Mouse (Mus musculus) myocyte (in vitro differentiated cells): ENCODE measurements around the gene G6pc3. TPM values are rescaled to one million over a fixed set of nuclear protein-coding genes. Genes with fewer than 3 reads are reported as not detected.

Source experiments
- H3K27me3 ChIP-seq: one replicate; pipeline ENCODE4 v1.6.1; 2011; ENCODE audit not compliant: control insufficient read depth, insufficient read depth, insufficient read length
- H3K36me3 ChIP-seq: one replicate; pipeline ENCODE4 v1.6.1; 2011; ENCODE audit not compliant: control insufficient read depth, insufficient read depth
- H3K4me2 ChIP-seq: one replicate; pipeline ENCODE4 v1.6.1; 2011; ENCODE audit warnings: low read depth, control low read depth
- H3K4me3 ChIP-seq: one replicate; pipeline ENCODE4 v1.5.1; 2011; ENCODE audit warnings: mild to moderate bottlenecking, control low read depth, moderate library complexity
- H3K79me2 ChIP-seq: one replicate; pipeline ENCODE4 v1.6.1; 2011; ENCODE audit not compliant: control insufficient read depth, insufficient read depth
- H3ac ChIP-seq: one replicate; pipeline ENCODE4 v1.6.1; 2011; ENCODE audit not compliant: control insufficient read depth, insufficient read length
- CEBPB ChIP-seq: IDR thresholded peaks from 2 replicates; pipeline ENCODE4 v1.6.1; 2011; ENCODE audit warnings: mild to moderate bottlenecking, moderate library complexity; ENCODE audit not compliant: poor library complexity, insufficient read depth, severe bottlenecking
- E2F4 ChIP-seq: IDR thresholded peaks from one replicate; pipeline ENCODE4 v1.6.1; 2011; ENCODE audit warnings: mild to moderate bottlenecking, control low read depth, moderate library complexity; ENCODE audit not compliant: insufficient read depth
- MAX ChIP-seq: IDR thresholded peaks from one replicate; pipeline ENCODE4 v1.6.1; 2011; ENCODE audit warnings: low read depth, mild to moderate bottlenecking, control low read depth
- MYOD1 ChIP-seq, 3 experiments: IDR thresholded peaks; one replicate each; pipeline ENCODE4 v1.6.1; 2011; ENCODE audit warnings: control low read depth in 2 of 3, low read depth in 2 of 3, mild to moderate bottlenecking in 2 of 3, moderate library complexity in 1 of 3; ENCODE audit not compliant: insufficient read length in 2 of 3, control insufficient read depth in 1 of 3
- MYOG ChIP-seq, 3 experiments: IDR thresholded peaks; one replicate each; pipeline ENCODE4 v1.6.1; 2011; ENCODE audit warnings: control low read depth in 2 of 3, low read depth in 2 of 3, mild to moderate bottlenecking in 2 of 3; ENCODE audit not compliant: insufficient read length in 2 of 3, control insufficient read depth in 1 of 3, insufficient read depth in 1 of 3
- POLR2A ChIP-seq: IDR thresholded peaks from one replicate; pipeline ENCODE4 v1.6.1; 2011; ENCODE audit warnings: low read depth, mild to moderate bottlenecking, control low read depth, moderate library complexity; ENCODE audit not compliant: insufficient read length
- POLR2AphosphoS2 ChIP-seq: IDR thresholded peaks from one replicate; pipeline ENCODE4 v1.6.1; 2011; ENCODE audit warnings: low read depth, control low read depth; ENCODE audit not compliant: insufficient read length
- REST ChIP-seq: IDR thresholded peaks from one replicate; pipeline ENCODE4 v1.6.1; 2011; ENCODE audit warnings: mild to moderate bottlenecking, control low read depth, moderate library complexity; ENCODE audit not compliant: insufficient read depth, insufficient read length
- SRF ChIP-seq: IDR thresholded peaks from one replicate; pipeline ENCODE4 v1.6.1; 2011; ENCODE audit warnings: low read depth; ENCODE audit not compliant: control insufficient read depth, insufficient read length
- TCF12 ChIP-seq: IDR thresholded peaks from one replicate; pipeline ENCODE4 v1.6.1; 2011; ENCODE audit warnings: mild to moderate bottlenecking, control low read depth; ENCODE audit not compliant: poor library complexity, insufficient read depth, severe bottlenecking
- TCF3 ChIP-seq: IDR thresholded peaks from one replicate; pipeline ENCODE4 v1.6.1; 2011; ENCODE audit warnings: low read depth, control low read depth; ENCODE audit not compliant: insufficient read length
- USF1 ChIP-seq: IDR thresholded peaks from one replicate; pipeline ENCODE4 v1.6.1; 2011; ENCODE audit warnings: low read depth, mild to moderate bottlenecking, control low read depth, moderate library complexity
- polyA plus RNA-seq: library from polyadenylated mRNA; unstranded; fragments of >200 nt; fragmentation: generic; extraction: Trizol; gene quantifications from one replicate; pipeline ENCODE4 v1.2.1, GENCODE M21; 2012; ENCODE audit warnings: missing spikeins

Gene G6pc3
- polyA plus RNA-seq, 1 experiment = 58.1 TPM

DNA sequence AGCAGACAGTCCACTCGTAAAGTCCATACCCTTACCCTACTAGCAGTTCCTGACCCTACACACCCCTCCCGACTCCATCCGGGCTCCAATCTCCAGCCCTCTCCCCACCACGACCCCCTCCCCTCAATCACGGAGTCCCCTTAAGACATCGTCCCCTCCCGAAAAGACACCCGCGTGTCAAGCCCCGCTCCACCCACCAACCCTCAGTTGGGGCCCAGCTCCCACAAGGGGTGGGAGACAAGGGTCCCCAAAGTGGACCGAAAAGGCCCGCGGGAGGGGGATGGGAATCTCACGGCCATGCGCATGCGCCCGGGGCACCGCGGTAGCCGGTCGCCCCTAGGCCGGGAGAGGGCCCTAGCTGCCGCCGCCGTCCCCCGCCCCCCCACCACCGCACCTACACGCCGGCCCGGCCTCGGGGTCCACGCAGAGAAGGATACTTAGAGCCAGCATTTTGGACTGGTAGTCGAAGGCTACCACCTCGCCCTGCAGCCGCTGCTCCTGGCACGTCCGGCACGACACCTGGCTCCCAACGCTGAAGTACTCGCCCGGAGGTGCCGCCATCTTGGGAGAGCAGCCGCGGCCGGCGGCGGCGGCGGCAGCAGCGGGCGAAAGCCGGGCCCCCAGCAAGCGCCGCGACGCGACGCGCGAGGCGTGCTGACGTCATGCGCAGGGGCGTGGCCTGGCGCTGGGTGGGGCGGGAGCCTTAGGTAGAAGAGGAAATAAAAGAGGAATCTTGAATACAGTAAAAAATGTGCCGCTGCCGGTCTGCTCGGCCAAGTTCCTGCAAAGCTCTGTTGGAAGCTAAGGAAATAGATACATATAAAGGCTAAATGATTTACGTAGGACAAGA, 4.5 kb upstream of the G6pc3 start, which contains the start of gene Lsm12:
Gene Lsm12, minus strand, starts transcription at position 651 of the 850 bp plus-strand sequence.
- Histone ChIP-seq H3ac (peak within 1 kb of the TSS; percentile 100), H3K79me2 (peaks cover 51% of the 10 kb centered on the region), H3K4me2 (peak within 1 kb of the TSS; percentile 99), H3K27me3 (no peaks in the 10 kb centered on the region), H3K4me3 (peak within 1 kb of the TSS; percentile 97), H3K36me3 (peaks cover 17% of the 10 kb centered on the region)
- TF ChIP-seq SRF (no peak), TCF3 (no peak), USF1 (no peak), POLR2A (peak; percentile 89), POLR2AphosphoS2 (peak; percentile 71), MAX (no peak), MYOD1 (IDR thresholded peaks at IDR 0.05; ENCODE audit: control insufficient read depth in 1 of 3, insufficient read length in 2 of 3, low read depth in 2 of 3) (peak in 1 of 3 experiments; percentile 40), MYOG (IDR thresholded peaks at IDR 0.05; ENCODE audit: control insufficient read depth in 1 of 3, insufficient read depth in 1 of 3, insufficient read length in 2 of 3, low read depth in 2 of 3) (peak in 1 of 3 experiments; percentile 29), TCF12 (no peak)

DNA sequence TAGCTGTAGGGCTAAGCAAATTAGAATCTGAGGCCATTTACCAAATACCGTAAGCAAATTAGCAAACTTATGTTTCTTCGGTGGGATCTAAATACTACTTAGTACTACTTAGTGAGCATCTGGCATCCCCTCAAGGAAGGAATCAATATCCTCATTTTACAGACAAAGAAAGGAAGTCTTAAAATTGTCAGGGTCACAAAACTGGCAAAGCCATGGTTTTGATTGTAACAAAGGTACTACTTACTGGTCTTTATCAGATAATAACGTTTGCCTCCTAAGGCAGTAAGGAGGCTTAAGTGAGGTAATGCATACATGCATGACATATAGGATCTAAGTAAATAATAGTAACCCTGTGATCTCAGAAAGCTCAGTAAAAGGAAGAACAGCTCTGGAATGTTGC, 3.7 kb upstream of the G6pc3 start:
- H3K79me2 ChIP-seq = peaks cover 42% of the 10 kb centered on the region
- H3K4me2 ChIP-seq = peak overlapping the region; percentile 96
- H3ac ChIP-seq = no peak overlapping the region
- H3K36me3 ChIP-seq = peaks cover 17% of the 10 kb centered on the region
- H3K4me3 ChIP-seq = peak overlapping the region; percentile 97
- TF ChIP-seq MAX (no peak), POLR2A (no peak), TCF12 (no peak), TCF3 (no peak), MYOD1 (IDR thresholded peaks at IDR 0.05; ENCODE audit: control insufficient read depth in 1 of 3, insufficient read length in 2 of 3, low read depth in 2 of 3) (no peak), REST (no peak), MYOG (IDR thresholded peaks at IDR 0.05; ENCODE audit: control insufficient read depth in 1 of 3, insufficient read depth in 1 of 3, insufficient read length in 2 of 3, low read depth in 2 of 3) (no peak), POLR2AphosphoS2 (no peak), SRF (no peak), USF1 (no peak), E2F4 (no peak)
- no peaks in the 10 kb centered on the region for H3K27me3 ChIP-seq

DNA sequence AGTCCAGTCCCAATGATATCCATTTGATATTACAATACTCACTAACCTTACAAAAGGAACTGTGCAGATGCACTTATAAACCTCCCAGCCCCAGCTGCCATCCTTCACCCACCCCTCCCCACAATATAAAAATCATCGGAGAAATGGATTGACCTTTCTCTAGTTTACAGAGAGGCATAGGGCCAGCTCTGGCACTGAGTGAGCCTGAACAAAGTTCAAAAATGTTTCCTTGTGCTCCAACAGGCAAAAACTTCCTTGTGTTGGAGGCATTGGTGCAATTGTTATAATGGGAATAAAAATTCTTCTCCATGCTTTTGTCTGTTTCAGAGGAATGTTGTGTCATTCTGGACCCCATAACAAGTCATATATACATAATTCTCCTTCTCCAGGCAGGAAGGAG, 3.2 kb upstream of the G6pc3 start:
- TF ChIP-seq MYOD1 (IDR thresholded peaks at IDR 0.05; ENCODE audit: control insufficient read depth in 1 of 3, insufficient read length in 2 of 3, low read depth in 2 of 3) = no peak
- no peak for TF ChIP-seq TCF3
- TF ChIP-seq POLR2A = no peak
- TF ChIP-seq REST = no peak
- TF ChIP-seq SRF = no peak
- no peak for TF ChIP-seq MYOG (IDR thresholded peaks at IDR 0.05; ENCODE audit: control insufficient read depth in 1 of 3, insufficient read depth in 1 of 3, insufficient read length in 2 of 3, low read depth in 2 of 3)
- H3K36me3 ChIP-seq = peaks cover 16% of the 10 kb centered on the region
- no peak overlapping the region for H3K4me2 ChIP-seq
- H3K79me2 ChIP-seq = peaks cover 37% of the 10 kb centered on the region
- H3ac ChIP-seq = no peak overlapping the region
- no peak overlapping the region for H3K4me3 ChIP-seq
- no peaks in the 10 kb centered on the region for H3K27me3 ChIP-seq

- Histone ChIP-seq H3K4me2 (peak overlapping the region; percentile 79), H3K4me3 (peak overlapping the region; percentile 49), H3K36me3 (no peaks in the 10 kb centered on the region), H3ac (no peak overlapping the region), H3K79me2 (peaks cover 9% of the 10 kb centered on the region), H3K27me3 (no peaks in the 10 kb centered on the region)
- no peak for TF ChIP-seq USF1
- no peak for TF ChIP-seq POLR2A
- no peak for TF ChIP-seq MYOD1 (IDR thresholded peaks at IDR 0.05; ENCODE audit: control insufficient read depth in 1 of 3, insufficient read length in 2 of 3, low read depth in 2 of 3)
- no peak for TF ChIP-seq E2F4
- TF ChIP-seq MAX = no peak
- no peak for TF ChIP-seq POLR2AphosphoS2
- no peak for TF ChIP-seq MYOG (IDR thresholded peaks at IDR 0.05; ENCODE audit: control insufficient read depth in 1 of 3, insufficient read depth in 1 of 3, insufficient read length in 2 of 3, low read depth in 2 of 3)
- no peak for TF ChIP-seq CEBPB
- TF ChIP-seq REST = no peak
- TF ChIP-seq TCF3 = no peak
- no peak for TF ChIP-seq SRF
- TF ChIP-seq TCF12 = no peak
These were observed 440 bp upstream of the G6pc3 start for GRCm38 (mm10) chr11:102188980-102189379.
